Mouse (Mus musculus) heart, embryonic 16.5 days (tissue): Measurements from ENCODE around the gene Ripk3. TPM values are rescaled to one million over a fixed set of nuclear protein-coding genes. Genes with fewer than 3 reads are reported as not detected.
A peak's percentile ranks its signal among the peaks of the same experiment; 100 is the strongest.

Experiments
- ATAC-seq: fragments of 200-750 bp; cut with Nextera tagmentation; replicated peaks from 2 replicates; pipeline ENCODE4 v1.8.0; 2017; ENCODE audit warnings: moderate number of reproducible peaks; ENCODE audit not compliant: insufficient read depth, low FRiP score; ENCODE audit errors: extremely low read depth
- H3K27ac ChIP-seq: fragments of 300-500 bp; sonication (generic); 2 replicates; pipeline ENCODE4 v1.5.1; 2014; ENCODE audit warnings: mild to moderate bottlenecking, low read length, control low read depth, moderate library complexity
- H3K27me3 ChIP-seq: fragments of 300-500 bp; sonication (generic); 2 replicates; pipeline ENCODE4 v1.6.1; 2014; ENCODE audit warnings: low read length, mixed read lengths; ENCODE audit not compliant: control insufficient read depth, insufficient read depth
- H3K36me3 ChIP-seq: fragments of 300-500 bp; sonication (generic); 2 replicates; pipeline ENCODE4 v1.6.1; 2014; ENCODE audit not compliant: control insufficient read depth, insufficient read depth
- H3K4me1 ChIP-seq: fragments of 300-500 bp; sonication (generic); 2 replicates; pipeline ENCODE4 v1.6.1; 2014; ENCODE audit warnings: low read length, mixed read lengths; ENCODE audit not compliant: control insufficient read depth, insufficient read depth
- H3K4me2 ChIP-seq: fragments of 300-500 bp; sonication (generic); 2 replicates; pipeline ENCODE4 v1.6.1; 2014; ENCODE audit warnings: low read depth, mild to moderate bottlenecking, control low read depth, low read length
- H3K4me3 ChIP-seq: fragments of 300-500 bp; sonication (generic); 2 replicates; pipeline ENCODE4 v1.5.1; 2014; ENCODE audit warnings: mild to moderate bottlenecking, control low read depth, low read length
- H3K9ac ChIP-seq: fragments of 300-500 bp; sonication (generic); 2 replicates; pipeline ENCODE4 v1.6.1; 2014; ENCODE audit warnings: low read length, control low read depth
- H3K9me3 ChIP-seq: fragments of 300-500 bp; sonication (generic); replicated peaks from 2 replicates; pipeline ENCODE4 v1.6.1; 2016; ENCODE audit warnings: low read length; ENCODE audit not compliant: control insufficient read depth
- WGBS: fragments of 180-500 bp; shearing (Covaris S2); extraction: QIAGEN DNeasy Blood & Tissue Kit; methylation state at CpG from one replicate; pipeline ENCODE4 v1.1.7; 2014; 5-methylcytosine and 5-hydroxymethylcytosine counted together
- polyA plus RNA-seq: library from polyadenylated mRNA; unstranded; fragments of >200 nt; fragmentation: Nextera tagmentation; extraction: Ambion mirVana; gene quantifications from 2 replicates; pipeline ENCODE4 v1.2.1, GENCODE M21; 2015

The Ripk3 gene
- 17.8 and 20.8 TPM in 2 replicates for polyA plus RNA-seq

DNA sequence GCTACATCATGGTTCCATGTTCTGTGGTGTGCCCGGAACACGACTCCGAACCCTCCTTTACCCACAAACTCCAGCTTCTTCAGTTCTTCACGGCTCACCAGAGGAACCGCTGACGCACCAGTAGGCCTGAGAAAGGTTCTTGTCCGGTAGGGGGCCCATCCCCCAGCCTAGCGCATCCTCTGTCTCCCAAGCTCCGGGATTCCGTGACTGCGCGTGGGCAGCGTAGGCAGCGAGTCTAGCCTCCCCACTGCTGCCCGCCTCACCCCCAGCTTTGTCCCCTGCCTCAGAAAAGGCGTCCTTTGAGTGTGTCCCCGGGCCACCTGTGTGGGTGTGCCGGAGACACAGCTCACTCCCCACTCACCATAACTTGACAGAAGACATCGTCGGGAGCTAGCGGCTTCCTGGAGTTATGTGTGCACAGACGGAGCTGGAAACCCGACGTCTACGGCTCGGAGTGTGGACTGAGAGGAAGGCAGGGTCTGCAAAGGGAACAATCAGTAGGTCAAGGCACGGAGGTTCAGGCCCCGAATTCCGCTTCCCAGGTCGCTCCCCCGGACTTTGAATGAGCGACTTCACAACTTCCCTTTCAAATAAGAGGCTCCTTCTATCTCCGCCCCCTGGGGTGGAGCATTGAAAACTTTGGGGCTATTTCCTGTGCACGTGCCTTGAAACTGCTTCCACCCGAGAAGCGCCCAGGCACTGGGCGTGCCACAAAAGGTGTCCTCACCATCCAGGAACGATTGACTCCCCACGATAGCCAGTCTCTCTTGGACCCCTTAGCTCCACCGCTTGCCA is at the start of gene Ripk3:
TSS of gene Ripk3 (minus strand) at position 610 of the 795 bp plus-strand sequence.
- peak; percentile 34; the same call in 1 of the 2 replicates for ATAC-seq
- Histone ChIP-seq H3K27me3 (peaks cover 28% of the 10 kb centered on the region), H3K9me3 (no peaks in the 10 kb centered on the region)

GRCm38 (mm10) chr14:55838312-55838711 is 49.6 kb upstream of the Ripk3 start:
- H3K9me3 ChIP-seq: no peaks in the 10 kb centered on the region
- WGBS: 92% methylated on average over 5 of the region's 5 CpGs

More for the DNA sequence above, at the start of gene Ripk3:
- Histone ChIP-seq H3K4me3 (peak within 1 kb of the TSS; percentile 57), H3K9ac (peak within 1 kb of the TSS; percentile 60), H3K27ac (no peak within 1 kb of the TSS), H3K4me2 (peak within 1 kb of the TSS; percentile 77), H3K4me1 (0 out of 2 replicates have a peak, but pooled peaks cover 4% of the 10 kb centered on the region), H3K36me3 (no peaks in the 10 kb centered on the region)
- WGBS: 4% methylated on average over 40 of the region's 40 CpGs

GRCm38 (mm10) chr14:55834808-55835533 is 46.3 kb upstream of the Ripk3 start:
- no peak overlapping the region for H3K4me3 ChIP-seq
- no peaks in the 10 kb centered on the region for H3K27me3 ChIP-seq
- no peak overlapping the region for H3K27ac ChIP-seq
- H3K9ac ChIP-seq: no peak overlapping the region
- no peaks in the 10 kb centered on the region for H3K9me3 ChIP-seq
- H3K36me3 ChIP-seq: no peaks in the 10 kb centered on the region
- WGBS: 76% methylated on average over 5 of the region's 5 CpGs
- 0 out of 2 replicates have a peak, but pooled peaks cover 3% of the 10 kb centered on the region for H3K4me1 ChIP-seq
- ATAC-seq: no peak
- H3K4me2 ChIP-seq: no peak overlapping the region

More at GRCm38 (mm10) chr14:55838312-55838711, 49.6 kb upstream of the Ripk3 start:
- Histone ChIP-seq H3K27me3 (no peaks in the 10 kb centered on the region), H3K4me2 (no peak overlapping the region), H3K36me3 (no peaks in the 10 kb centered on the region), H3K27ac (no peak overlapping the region), H3K4me1 (0 out of 2 replicates have a peak, but pooled peaks cover 3% of the 10 kb centered on the region), H3K4me3 (no peak overlapping the region), H3K9ac (no peak overlapping the region)
- ATAC-seq: no peak

DNA sequence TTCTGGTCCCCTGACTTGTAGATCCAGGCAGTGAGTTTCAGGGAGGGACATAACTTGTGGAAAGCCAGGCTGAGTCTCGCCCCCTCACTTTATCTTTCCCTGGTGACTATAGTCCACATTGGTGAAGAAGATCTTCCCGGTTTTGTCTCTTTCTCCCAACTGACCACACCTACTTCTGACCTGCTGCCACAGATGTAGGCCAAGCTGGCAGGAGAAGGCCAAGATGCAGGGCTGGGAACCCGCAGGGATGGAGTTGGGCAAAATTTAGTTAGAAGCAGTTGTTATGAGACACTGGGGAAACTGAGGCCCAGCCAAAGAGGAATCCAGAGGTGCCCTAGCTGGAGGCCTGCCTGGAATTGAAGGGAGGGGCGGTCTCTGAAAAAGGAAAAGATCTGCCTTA is 44.5 kb upstream of the Ripk3 start:
- H3K36me3 ChIP-seq: no peaks in the 10 kb centered on the region
- H3K4me2 ChIP-seq: no peak overlapping the region
- WGBS: 81% methylated on average over 4 of the region's 4 CpGs
- 0 out of 2 replicates have a peak, but pooled peaks cover 3% of the 10 kb centered on the region for H3K4me1 ChIP-seq
- ATAC-seq: no peak
- no peak overlapping the region for H3K27ac ChIP-seq
- H3K27me3 ChIP-seq: no peaks in the 10 kb centered on the region
- no peak overlapping the region for H3K9ac ChIP-seq
- no peaks in the 10 kb centered on the region for H3K9me3 ChIP-seq
- no peak overlapping the region for H3K4me3 ChIP-seq

- no peak overlapping the region for H3K9ac ChIP-seq
- H3K4me3 ChIP-seq: no peak overlapping the region
- WGBS: 84% methylated on average over 4 of the region's 4 CpGs
- no peak for ATAC-seq
- H3K4me2 ChIP-seq: no peak overlapping the region
- H3K4me1 ChIP-seq: peaks cover 7% of the 10 kb centered on the region
- peaks cover 12% of the 10 kb centered on the region; the same call in 1 of the 2 replicates for H3K27me3 ChIP-seq
- H3K9me3 ChIP-seq: no peaks in the 10 kb centered on the region
- no peaks in the 10 kb centered on the region for H3K36me3 ChIP-seq
- no peak overlapping the region for H3K27ac ChIP-seq
Measured at GRCm38 (mm10) chr14:55830331-55830730, 41.7 kb upstream of the Ripk3 start.

GRCm38 (mm10) chr14:55829854-55830253 is 41.2 kb upstream of the Ripk3 start:
- H3K4me3 ChIP-seq: no peak overlapping the region
- no peak overlapping the region for H3K4me2 ChIP-seq
- no peaks in the 10 kb centered on the region for H3K9me3 ChIP-seq
- no peak overlapping the region for H3K9ac ChIP-seq
- ATAC-seq: no peak
- no peak overlapping the region for H3K27ac ChIP-seq
- peaks cover 12% of the 10 kb centered on the region; the same call in 1 of the 2 replicates for H3K27me3 ChIP-seq
- peaks cover 4% of the 10 kb centered on the region for H3K4me1 ChIP-seq
- H3K36me3 ChIP-seq: no peaks in the 10 kb centered on the region
- WGBS: 90% methylated on average over 16 of the region's 16 CpGs

DNA sequence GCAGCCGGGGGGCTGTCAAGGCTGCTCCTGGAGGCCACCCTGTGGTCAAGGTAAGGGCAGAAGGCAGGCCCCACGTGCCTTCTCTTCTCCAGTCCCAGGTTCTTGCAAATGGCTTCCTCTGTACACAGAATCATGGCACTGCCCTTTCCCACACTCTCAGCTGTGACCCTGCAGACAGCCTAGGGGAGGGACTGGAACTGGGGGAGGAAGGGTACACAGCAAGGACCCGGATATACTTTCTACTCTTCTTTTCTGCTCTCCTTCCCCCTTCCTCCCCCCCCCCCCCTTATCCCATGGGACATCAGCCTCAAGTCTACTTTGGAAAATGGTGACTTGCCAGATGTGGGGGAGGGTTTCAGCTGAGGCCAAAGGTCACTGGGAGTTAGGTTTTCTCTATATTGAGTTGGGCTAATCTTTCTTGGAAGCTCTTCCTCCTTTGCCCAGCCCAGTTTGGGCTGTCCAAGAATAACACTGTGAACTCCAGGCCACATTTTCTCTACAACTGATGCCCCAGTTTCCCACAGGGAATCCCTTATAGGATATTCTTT is 40.1 kb upstream of the Ripk3 start:
- Histone ChIP-seq H3K4me2 (no peak overlapping the region), H3K4me1 (peaks cover 10% of the 10 kb centered on the region), H3K4me3 (no peak overlapping the region), H3K9ac (no peak overlapping the region), H3K27ac (no peak overlapping the region), H3K27me3 (peaks cover 12% of the 10 kb centered on the region; the same call in 1 of the 2 replicates), H3K36me3 (no peaks in the 10 kb centered on the region), H3K9me3 (no peaks in the 10 kb centered on the region)
- 53% methylated on average over 3 of the region's 3 CpGs for WGBS
- no peak for ATAC-seq

- Histone ChIP-seq H3K9ac (peak overlapping the region; percentile 64), H3K4me3 (peak overlapping the region; percentile 70), H3K36me3 (no peaks in the 10 kb centered on the region), H3K9me3 (no peaks in the 10 kb centered on the region), H3K27ac (no peak overlapping the region), H3K4me2 (peak overlapping the region; percentile 91), H3K4me1 (peaks cover 18% of the 10 kb centered on the region), H3K27me3 (peaks cover 12% of the 10 kb centered on the region; the same call in 1 of the 2 replicates)
- WGBS: 24% methylated on average over 40 of the region's 41 CpGs
- ATAC-seq: no peak
Measured at GRCm38 (mm10) chr14:55826551-55827340, 38.1 kb upstream of the Ripk3 start.
